Mouse (Mus musculus) testis, adult 2 months (tissue): ENCODE measurements at regions not wholly inside any gene's neighbourhood (a gene's known extent, or its start where the extent isn't known, plus 50 kb on each side); places are given as distances from the start of the nearest gene placed in this dataset.

Source experiments
- CTCF ChIP-seq: fragments of 200-500 bp; IDR thresholded peaks from 2 replicates; pipeline ENCODE4 v1.5.1; 2012; ENCODE audit warnings: low read depth, mild to moderate bottlenecking, inconsistent platforms, low read length, moderate library complexity; ENCODE audit not compliant: control insufficient read depth, insufficient read depth, insufficient replicate concordance
- POLR2A ChIP-seq: fragments of 200-500 bp; IDR thresholded peaks from 2 replicates; pipeline ENCODE4 v1.6.1; 2012; ENCODE audit warnings: low read depth, mild to moderate bottlenecking, inconsistent platforms, low read length, moderate library complexity; ENCODE audit not compliant: control insufficient read depth

DNA sequence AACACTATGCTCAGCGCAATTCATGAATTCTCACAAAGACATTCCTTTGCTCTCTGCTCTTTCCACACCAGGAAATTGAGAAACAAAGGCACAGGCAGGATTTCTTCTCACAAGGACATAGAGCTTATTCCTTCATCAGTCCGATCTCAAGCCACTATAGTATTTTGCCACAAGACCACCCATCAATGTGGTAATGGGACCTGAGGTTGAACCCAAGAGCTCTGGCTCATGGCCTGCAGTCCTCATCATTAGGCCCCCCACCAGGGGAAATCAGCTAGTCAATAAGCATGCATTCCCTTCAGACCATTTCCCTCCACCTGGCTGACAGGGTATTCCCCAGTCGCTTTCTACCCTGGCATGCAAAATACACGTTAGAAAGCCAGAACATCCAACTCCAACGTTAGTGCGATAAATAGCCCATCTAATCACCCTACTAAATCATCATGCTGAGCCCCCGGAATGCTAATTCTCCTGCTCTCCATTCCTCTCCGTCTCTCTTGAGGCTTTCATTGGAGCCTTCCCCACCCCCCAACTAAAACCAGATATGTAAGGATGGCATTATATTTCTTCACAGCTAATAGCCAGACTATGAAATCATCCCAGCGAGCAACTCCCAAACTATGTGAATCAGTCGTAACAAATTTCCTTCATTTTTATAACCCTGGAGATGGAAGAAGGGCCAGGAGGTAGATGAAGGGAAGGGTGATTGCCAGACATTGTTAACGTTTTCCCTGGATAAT lies 586.2 kb downstream of the Ets1 start:
- TF ChIP-seq POLR2A (no peak), CTCF (no peak)
